Mouse (Mus musculus) retina, embryonic 14.5 days (tissue): ENCODE measurements around the gene Fbxl18.
A peak's percentile ranks its signal among the peaks of the same experiment; 100 is the strongest.

Source experiments
- DNase-seq: peaks from one replicate; pipeline ENCODE4 v3.0.0-alpha.2; 2015; ENCODE audit warnings: low spot score

Gene Fbxl18

DNA sequence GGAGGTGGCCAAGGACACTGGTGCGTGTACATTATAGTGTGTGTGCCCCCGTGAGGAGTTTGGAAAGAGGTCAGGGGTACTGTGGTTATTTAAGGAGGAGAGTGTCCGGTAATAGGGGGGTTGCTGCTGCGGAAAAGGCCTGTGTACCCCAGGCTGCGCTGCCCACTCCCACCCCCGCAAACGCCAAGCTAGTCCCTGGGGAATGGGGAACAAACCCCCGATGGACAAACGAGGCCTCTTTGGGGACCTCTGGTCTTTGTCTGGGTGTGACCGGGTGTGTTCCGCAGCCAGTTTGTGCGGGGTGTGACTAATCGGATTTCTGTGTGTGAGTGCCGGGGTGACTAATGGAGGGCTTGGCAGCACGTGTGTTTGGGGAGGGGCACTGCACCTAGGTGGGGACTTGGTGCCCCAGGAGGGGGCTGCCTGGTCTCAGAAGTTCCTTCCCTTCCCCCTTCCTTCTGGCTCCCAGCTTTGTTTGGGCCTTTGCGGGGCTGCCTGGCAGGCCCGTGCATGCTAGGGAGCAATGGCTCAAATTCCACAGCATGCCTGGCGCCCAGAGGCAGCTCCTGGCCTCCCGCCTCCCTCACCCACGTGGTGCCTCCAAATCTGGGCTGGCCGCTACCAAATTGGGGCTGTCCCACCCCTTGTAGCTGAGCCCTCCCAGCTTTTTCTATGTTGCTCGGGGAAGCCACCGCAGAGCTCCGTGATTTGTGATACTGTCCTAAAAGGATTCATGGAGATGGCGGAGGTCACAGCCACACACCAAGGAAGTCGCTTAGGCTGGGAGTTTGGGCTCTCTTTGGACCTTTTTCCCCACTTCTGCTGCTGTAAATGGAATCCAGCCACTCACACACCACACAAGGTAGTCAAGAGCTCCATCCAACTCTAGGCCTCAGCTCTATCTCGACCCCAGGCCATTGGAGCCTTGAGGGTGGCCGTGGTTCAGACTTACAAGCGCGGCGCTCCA lies 71.8 kb downstream of the Fbxl18 start:
- DNase-seq, result peak; percentile 79

DNA sequence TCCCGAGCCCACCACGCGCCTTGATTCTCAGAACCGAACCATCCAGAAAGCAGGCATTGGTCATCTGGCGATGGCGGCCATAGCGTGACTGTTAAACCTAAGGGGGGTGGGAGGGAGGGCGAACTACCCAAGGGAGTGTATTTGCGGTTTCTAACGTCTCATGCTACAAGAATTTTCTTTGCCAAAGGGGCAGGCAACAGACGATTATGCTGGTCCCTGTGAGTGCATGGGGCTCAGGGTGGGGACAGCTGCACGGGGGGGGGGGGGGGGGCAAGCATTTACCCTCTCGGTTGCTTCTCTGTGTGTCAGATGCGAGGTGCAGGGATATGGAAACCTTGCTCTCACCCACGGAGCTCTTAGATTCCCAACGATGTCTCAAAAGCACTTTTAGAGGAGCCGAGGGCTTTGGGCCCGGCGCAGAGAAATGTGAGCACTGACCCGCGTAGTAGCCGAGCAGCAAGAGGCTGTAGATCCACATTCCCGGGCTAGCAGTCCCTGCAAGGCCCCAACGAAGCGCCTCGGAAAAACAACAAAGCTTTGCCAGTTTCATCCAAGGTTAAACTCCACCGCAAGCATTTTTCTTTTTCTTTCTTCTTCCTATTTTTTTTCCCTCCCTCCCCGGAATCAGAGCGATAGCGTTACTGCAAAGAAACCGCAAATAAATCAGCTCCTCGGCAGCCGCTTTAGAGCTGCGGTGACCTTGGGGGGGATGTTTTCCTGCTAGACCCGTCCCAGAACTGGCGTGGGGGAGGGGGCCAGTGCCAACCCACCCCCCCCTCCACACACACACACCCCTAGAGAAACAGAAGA lies 72.7 kb downstream of the Fbxl18 start:
- DNase-seq, result peak; percentile 57

DNA sequence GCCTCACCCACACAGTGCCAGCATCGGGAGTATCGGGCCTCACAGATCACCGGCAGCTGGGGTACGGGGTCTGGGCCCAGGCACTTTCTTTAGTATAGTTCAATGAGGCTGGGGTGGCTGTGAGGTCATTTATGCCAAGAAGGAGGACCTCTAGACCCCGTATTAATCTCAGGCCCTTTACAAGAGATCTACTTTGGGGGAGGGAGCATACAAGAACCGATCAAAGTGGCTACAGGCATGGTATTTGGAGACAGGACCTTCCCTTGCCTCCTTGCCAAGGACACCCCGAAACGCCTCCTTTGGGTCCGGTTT lies 73.3 kb downstream of the Fbxl18 start:
- DNase-seq, result no peak

DNA sequence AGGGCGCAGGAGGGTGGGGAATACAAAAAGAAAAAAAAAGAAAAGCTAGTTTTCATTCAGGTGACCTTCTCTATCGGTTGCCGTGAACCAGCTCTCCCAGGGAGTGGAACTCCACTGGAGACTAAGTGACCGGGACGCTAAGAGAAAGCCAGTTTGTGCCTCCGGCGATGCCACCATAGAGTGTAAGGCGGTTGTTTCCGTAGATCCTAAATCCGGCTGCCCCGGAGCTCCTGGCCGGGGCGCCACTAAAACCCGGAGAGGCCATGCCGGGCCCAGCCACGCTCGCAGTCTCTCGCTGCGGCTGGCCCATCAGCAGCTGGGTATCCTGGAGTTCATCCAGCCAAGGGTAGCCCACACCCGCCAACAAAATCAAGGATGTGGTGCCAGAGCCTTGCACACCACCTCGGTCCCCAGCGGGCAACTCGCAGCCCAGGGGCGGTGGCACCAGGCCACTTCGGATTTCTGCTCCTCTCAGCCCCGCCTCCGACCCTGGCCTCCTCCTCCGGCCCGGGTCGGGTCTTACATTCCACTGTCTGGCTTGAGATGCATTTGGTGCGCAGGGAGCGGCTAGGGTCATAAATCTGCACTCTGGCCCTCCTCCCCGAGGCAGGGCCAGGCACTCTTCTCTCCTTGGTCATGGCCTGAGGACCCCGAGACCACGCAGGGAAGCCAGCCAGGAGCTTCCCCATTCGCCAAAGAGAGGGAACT lies 73.8 kb downstream of the Fbxl18 start:
- DNase-seq, result peak; percentile 89

DNA sequence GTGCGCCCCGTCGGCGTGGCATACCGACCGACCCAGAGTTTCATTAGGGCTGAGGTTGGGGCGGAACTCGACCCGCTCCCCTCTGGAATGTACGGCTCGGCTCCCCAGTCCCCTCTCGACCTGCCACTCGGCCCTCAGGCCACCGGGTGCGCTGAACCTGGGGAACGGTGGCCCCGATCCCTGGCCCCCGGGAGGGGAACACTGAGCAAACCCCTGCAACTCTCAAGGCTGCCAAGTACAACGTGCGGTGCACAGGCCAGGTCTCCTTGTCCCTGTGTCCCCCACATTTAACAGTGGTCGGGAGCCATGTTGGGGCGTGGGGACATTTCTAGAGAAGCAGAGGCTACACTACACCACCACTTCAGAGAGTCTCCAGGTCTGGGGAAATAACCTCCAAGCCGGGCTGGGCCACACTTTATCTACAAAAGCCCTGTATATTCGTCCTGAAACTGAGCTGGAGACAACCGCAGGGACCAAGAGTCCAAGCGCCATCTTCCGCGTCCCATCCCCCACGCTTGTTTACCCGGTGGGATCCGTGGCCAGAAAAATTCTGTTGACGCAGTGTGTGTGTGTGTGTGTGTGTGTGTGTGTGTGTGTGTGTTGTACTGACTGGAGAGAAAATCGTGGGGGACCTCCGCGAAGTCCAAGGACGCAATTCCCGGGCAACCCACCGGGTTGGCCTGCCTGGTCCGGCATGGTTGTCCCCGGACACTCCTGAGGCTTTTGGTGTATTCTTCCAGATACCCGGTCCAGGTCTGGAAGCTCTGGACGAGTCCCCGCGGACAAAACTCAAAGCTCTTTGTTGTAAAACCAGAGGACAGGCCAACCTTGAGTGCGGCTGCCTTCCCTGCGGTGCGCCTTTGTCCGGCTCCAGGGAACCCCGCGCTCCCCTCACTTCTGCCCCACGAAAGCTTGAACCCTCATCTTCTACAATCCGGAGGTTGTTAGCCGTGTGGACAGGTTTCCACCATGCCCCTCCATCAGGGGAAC lies 74.7 kb downstream of the Fbxl18 start:
- DNase-seq, result peak; percentile 72

DNA sequence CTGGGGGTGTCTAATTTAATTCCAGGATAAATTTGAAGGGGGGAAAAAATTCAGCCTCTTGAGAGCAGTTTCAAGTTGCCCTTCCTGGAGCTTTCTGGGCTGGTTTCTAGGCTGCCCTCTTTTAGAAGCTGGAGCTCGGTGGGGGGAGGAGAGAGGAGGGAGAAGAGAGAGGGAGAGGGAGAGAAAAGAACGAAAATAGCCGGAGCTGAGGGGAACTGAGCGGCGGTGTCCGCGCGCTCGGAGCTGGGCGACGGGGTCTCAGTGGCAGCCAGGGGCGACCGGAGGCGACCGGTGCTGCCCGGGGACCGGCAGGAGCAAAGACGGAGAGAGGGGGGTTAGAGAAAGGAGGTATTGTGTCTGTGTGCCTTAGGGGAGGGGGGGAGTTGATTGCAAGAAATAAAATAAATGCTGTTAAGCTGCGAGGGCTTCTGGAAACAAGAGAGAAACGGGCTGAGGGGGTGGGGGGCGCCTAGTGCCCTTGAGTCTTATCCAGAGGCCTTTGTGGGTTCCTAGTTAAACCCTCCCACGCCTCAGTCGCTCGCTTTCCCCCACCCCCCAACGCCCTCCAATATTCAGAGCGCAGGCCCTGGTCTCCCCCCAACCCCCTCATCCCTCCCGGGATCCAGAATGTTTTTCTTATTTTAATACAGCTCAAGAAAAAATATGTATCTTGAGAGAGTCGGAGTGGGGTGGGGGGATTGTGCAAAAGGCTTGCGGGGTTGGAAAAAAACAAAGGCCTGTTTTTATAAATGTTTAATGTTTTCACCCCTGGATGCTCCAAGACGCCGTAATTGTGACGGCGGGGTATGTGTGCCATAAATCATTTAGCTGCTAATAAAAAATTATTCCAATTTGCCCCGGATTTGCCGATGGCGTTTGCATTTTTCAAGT lies 75.6 kb downstream of the Fbxl18 start:
- DNase-seq, result peak; percentile 85

DNA sequence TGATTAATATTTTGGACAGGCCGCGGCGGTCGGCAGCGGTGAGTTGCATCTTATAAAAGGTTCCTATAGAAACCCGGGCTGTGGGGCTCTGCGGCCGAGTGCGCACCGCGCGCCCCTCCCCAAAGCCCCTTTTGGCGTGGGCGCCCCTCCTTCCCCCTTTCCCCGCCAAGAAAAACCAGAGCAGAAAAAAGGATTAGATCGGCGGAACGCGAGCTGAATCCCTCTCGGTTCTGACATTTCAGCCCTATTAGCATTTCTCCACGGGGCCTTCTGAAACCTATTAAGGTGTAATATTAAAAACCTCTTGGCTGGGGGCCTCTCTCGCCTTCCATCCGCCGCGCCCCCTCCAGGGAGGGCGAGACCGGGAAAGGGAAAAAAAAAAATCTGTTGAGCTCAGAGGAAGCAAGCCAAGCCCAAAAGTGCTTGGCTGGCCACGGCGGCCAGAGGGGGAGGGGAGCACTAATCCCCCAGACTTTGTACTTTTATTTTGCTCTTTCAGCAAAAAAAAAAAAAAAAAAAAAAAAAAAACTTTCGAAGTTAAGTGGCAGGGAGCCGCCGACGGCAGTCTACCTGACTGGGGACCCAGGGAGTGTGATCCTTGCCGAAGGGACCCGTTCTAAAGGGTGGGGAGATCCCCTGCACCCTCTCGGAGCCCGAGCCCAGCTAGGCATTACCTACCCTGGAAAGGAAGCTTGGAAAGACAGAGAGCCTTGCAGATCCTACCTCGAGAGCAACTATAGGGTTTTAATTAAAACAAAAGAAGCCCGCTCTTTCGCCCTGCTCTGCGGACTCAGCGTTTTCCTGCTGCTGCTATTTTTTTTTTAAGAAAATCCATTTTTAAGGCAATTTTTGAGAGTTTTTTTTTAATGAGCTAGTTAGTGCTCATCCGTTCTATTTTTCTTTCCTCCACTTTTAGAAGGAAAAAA lies 76.5 kb downstream of the Fbxl18 start:
- peak; percentile 84 for DNase-seq

DNA sequence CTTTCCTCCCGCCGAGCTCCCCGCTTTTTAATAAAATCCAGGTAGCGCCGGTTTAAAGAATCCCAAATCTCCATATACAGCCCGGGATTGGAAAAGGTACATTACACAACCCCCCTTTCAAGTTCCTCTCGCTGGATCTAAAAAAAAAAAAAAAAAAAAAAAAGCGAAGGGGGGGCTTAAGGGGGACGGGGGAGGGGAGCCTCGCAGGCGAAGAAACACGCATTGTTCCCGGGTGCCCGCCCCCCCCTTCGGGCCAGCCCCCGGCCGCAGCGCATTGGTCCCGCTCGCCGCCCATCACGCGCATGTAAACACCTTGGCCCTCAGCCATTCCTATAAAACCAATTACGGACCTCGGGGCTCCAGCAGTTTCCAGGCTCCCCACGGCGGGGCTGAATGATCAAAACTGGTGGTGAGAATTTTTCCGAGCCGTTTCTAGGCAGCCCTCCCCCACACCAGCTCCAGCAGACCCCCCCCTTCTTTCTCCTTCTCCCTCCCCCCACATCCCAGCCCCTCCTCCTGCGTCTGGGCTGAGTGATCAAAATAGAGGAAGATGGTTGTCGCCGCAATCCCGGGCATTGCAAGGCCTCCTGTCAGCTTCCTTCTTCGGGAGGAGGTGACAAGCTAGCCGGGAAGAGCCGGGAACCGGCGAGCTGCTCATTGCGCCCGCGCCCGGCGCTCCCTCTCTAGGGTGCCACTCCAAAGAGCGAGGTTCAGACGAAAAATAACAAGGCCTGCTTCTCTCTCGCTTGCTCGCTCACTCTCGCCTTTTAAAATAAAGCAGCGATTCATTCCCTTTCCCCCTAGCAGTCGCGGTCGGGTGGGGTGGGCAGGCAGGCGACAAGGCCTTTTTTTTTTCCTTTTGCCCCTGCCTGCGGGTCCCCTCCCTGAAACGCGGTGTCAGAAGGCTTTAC lies 77.4 kb downstream of the Fbxl18 start, which contains the start of gene Tnrc18:
Gene Tnrc18 (minus strand): TSS at position 139 of the 911 bp plus-strand sequence.
- peak; percentile 100 for DNase-seq
